Mouse (Mus musculus): ENCODE results near the gene Irs1. TPM values are rescaled to one million over a fixed set of nuclear protein-coding genes. Genes with fewer than 3 reads are reported as not detected.

The Irs1 gene
- polyA plus RNA-seq, 1 experiment from 2014 or later, result 4.4 TPM

- 6% methylated on average over 47 of the region's 47 CpGs for WGBS
- H3K27me3 ChIP-seq (replicated peaks), result no peaks in the 10 kb centered on the region
- peak within 1 kb of the TSS; percentile 81 for H3K4me2 ChIP-seq
These were observed 25.0 kb upstream of the Irs1 start, which contains the start of gene Rhbdd1 for GRCm38 (mm10) chr1:82316111-82316745. Gene Rhbdd1 (plus strand): TSS chr1:82316452.

GRCm38 (mm10) chr1:82304483-82304882 is 13.3 kb upstream of the Irs1 start:
- Histone ChIP-seq H3K9ac (no peak overlapping the region), H3K4me3 (replicated peaks) (no peak overlapping the region), H3K36me3 (no peaks in the 10 kb centered on the region), H3K27ac (no peak overlapping the region), H3K9me3 (no peaks in the 10 kb centered on the region), H3K4me2 (no peak overlapping the region), H3K27me3 (replicated peaks) (no peaks in the 10 kb centered on the region), H3K4me1 (no peaks in the 10 kb centered on the region)
- 42% methylated on average over 3 of the region's 3 CpGs for WGBS
- ATAC-seq (ENCODE audit: insufficient read depth, low FRiP score, low read depth), result no peak

More at GRCm38 (mm10) chr1:82316111-82316745, 25.0 kb upstream of the Irs1 start, which contains the start of gene Rhbdd1:
- Histone ChIP-seq H3K4me3 (replicated peaks) (peak within 1 kb of the TSS; percentile 97), H3K4me1 (no peaks in the 10 kb centered on the region), H3K9ac (peak within 1 kb of the TSS; percentile 83), H3K36me3 (no peaks in the 10 kb centered on the region), H3K9me3 (no peaks in the 10 kb centered on the region), H3K27ac (peak within 1 kb of the TSS; percentile 97)
- peak; percentile 99 for ATAC-seq (ENCODE audit: insufficient read depth, low FRiP score, low read depth)

GRCm38 (mm10) chr1:82298586-82298985 is 7.4 kb upstream of the Irs1 start:
- Histone ChIP-seq H3K4me3 (replicated peaks) (no peak overlapping the region), H3K36me3 (no peaks in the 10 kb centered on the region), H3K27ac (no peak overlapping the region), H3K4me1 (no peaks in the 10 kb centered on the region), H3K9ac (no peak overlapping the region), H3K27me3 (replicated peaks) (no peaks in the 10 kb centered on the region), H3K9me3 (no peaks in the 10 kb centered on the region), H3K4me2 (no peak overlapping the region)
- WGBS, result 27% methylated on average over 1 of the region's 1 CpGs
- no peak for ATAC-seq (ENCODE audit: insufficient read depth, low FRiP score, low read depth)

- Histone ChIP-seq H3K9ac (no peak overlapping the region), H3K27me3 (replicated peaks) (no peaks in the 10 kb centered on the region), H3K36me3 (no peaks in the 10 kb centered on the region), H3K9me3 (no peaks in the 10 kb centered on the region), H3K4me1 (peaks cover 14% of the 10 kb centered on the region; the same call in 1 of the 2 replicates), H3K4me2 (no peak overlapping the region), H3K4me3 (replicated peaks) (no peak overlapping the region), H3K27ac (no peak overlapping the region)
- ATAC-seq (ENCODE audit: insufficient read depth, low FRiP score, low read depth), result no peak
- 10% methylated on average over 6 of the region's 6 CpGs for whole genome bisulfite sequencing
These were observed 2.9 kb upstream of the Irs1 start for GRCm38 (mm10) chr1:82294102-82294501.

- Histone ChIP-seq H3K36me3 (peaks cover 7% of the 10 kb centered on the region; the same call in 1 of the 2 replicates), H3K4me2 (peak overlapping the region; percentile 88), H3K27me3 (replicated peaks) (no peaks in the 10 kb centered on the region), H3K4me3 (replicated peaks) (peak overlapping the region; percentile 71), H3K9me3 (no peaks in the 10 kb centered on the region), H3K4me1 (peaks cover 23% of the 10 kb centered on the region; the same call in 1 of the 2 replicates), H3K27ac (no peak overlapping the region), H3K9ac (no peak overlapping the region)
- ATAC-seq (ENCODE audit: insufficient read depth, low FRiP score, low read depth), result peak; percentile 32
- 2% methylated on average over 13 of the region's 13 CpGs for WGBS
These were observed 1.6 kb upstream of the Irs1 start for GRCm38 (mm10) chr1:82292771-82293170.

GRCm38 (mm10) chr1:82291930-82292712 is 905 bp upstream of the Irs1 start:
- Histone ChIP-seq H3K9me3 (no peaks in the 10 kb centered on the region), H3K4me3 (replicated peaks) (peak overlapping the region; percentile 71), H3K4me2 (peak overlapping the region; percentile 88), H3K9ac (peak overlapping the region; percentile 74; the same call in 1 of the 2 replicates), H3K27ac (peak overlapping the region; percentile 97), H3K4me1 (peaks cover 30% of the 10 kb centered on the region; the same call in 1 of the 2 replicates), H3K36me3 (peaks cover 7% of the 10 kb centered on the region; the same call in 1 of the 2 replicates), H3K27me3 (replicated peaks) (no peaks in the 10 kb centered on the region)
- under 1% methylated on average over 23 of the region's 23 CpGs for WGBS
- ATAC-seq (ENCODE audit: insufficient read depth, low FRiP score, low read depth), result no peak

- Histone ChIP-seq H3K9me3 (no peaks in the 10 kb centered on the region), H3K4me3 (replicated peaks) (peak overlapping the region; percentile 71), H3K4me2 (peak overlapping the region; percentile 88), H3K4me1 (peaks cover 37% of the 10 kb centered on the region), H3K27ac (peak overlapping the region; percentile 97), H3K36me3 (peaks cover 7% of the 10 kb centered on the region; the same call in 1 of the 2 replicates), H3K9ac (peak overlapping the region; percentile 74), H3K27me3 (replicated peaks) (no peaks in the 10 kb centered on the region)
- peak; percentile 48 for ATAC-seq (ENCODE audit: insufficient read depth, low FRiP score, low read depth)
- under 1% methylated on average over 31 of the region's 31 CpGs for WGBS
These were observed 479 bp downstream of the Irs1 start for GRCm38 (mm10) chr1:82290723-82291150.

- H3K27ac ChIP-seq, result peak overlapping the region; percentile 97
- ATAC-seq (ENCODE audit: insufficient read depth, low FRiP score, low read depth), result no peak
- no peaks in the 10 kb centered on the region for H3K27me3 ChIP-seq (replicated peaks)
- peak overlapping the region; percentile 71 for H3K4me3 ChIP-seq (replicated peaks)
- peak overlapping the region; percentile 88 for H3K4me2 ChIP-seq
- H3K36me3 ChIP-seq, result peaks cover 7% of the 10 kb centered on the region; the same call in 1 of the 2 replicates
- under 1% methylated on average over 45 of the region's 45 CpGs for WGBS
- peaks cover 37% of the 10 kb centered on the region for H3K4me1 ChIP-seq
- H3K9ac ChIP-seq, result peak overlapping the region; percentile 74
- H3K9me3 ChIP-seq, result no peaks in the 10 kb centered on the region
These were observed 1.1 kb downstream of the Irs1 start for GRCm38 (mm10) chr1:82289990-82290681.

GRCm38 (mm10) chr1:82289116-82289989 is 1.9 kb downstream of the Irs1 start:
- H3K4me1 ChIP-seq, result peaks cover 37% of the 10 kb centered on the region
- ATAC-seq (ENCODE audit: insufficient read depth, low FRiP score, low read depth), result no peak
- WGBS, result 66% methylated on average over 35 of the region's 35 CpGs

GRCm38 (mm10) chr1:82288421-82288990 is 2.7 kb downstream of the Irs1 start:
- Histone ChIP-seq H3K4me3 (replicated peaks) (peak overlapping the region; percentile 71; the same call in 1 of the 2 replicates), H3K36me3 (peaks cover 7% of the 10 kb centered on the region; the same call in 1 of the 2 replicates), H3K27me3 (replicated peaks) (no peaks in the 10 kb centered on the region), H3K4me2 (peak overlapping the region; percentile 88), H3K9me3 (no peaks in the 10 kb centered on the region), H3K4me1 (peaks cover 40% of the 10 kb centered on the region), H3K9ac (no peak overlapping the region), H3K27ac (no peak overlapping the region)
- WGBS, result 88% methylated on average over 18 of the region's 18 CpGs
- no peak for ATAC-seq (ENCODE audit: insufficient read depth, low FRiP score, low read depth)

More at GRCm38 (mm10) chr1:82289116-82289989, 1.9 kb downstream of the Irs1 start:
- Histone ChIP-seq H3K4me2 (peak overlapping the region; percentile 88), H3K9me3 (no peaks in the 10 kb centered on the region), H3K9ac (peak overlapping the region; percentile 74), H3K4me3 (replicated peaks) (peak overlapping the region; percentile 71), H3K27ac (peak overlapping the region; percentile 97), H3K27me3 (replicated peaks) (no peaks in the 10 kb centered on the region), H3K36me3 (peaks cover 7% of the 10 kb centered on the region; the same call in 1 of the 2 replicates)

Data from stomach, embryonic 15.5 days (tissue).